Mouse (Mus musculus) lung, embryonic 15.5 days (tissue): ENCODE measurements at regions not wholly inside any gene's neighbourhood (a gene's known extent, or its start where the extent isn't known, plus 50 kb on each side); places are given as distances from the start of the nearest gene placed in this dataset.

Experiments
- ATAC-seq: fragments of 200-750 bp; cut with Nextera tagmentation; 2 replicates; pipeline ENCODE4 v1.8.0; 2017; ENCODE audit warnings: moderate number of reproducible peaks, borderline replicate concordance; ENCODE audit not compliant: low FRiP score, low TSS enrichment; ENCODE audit errors: extremely low read depth
- H3K27ac ChIP-seq: fragments of 300-500 bp; sonication (generic); 2 replicates; pipeline ENCODE4 v1.5.1; 2015; ENCODE audit warnings: moderate library complexity, mild to moderate bottlenecking, inconsistent platforms
- H3K27me3 ChIP-seq: fragments of 300-500 bp; sonication (generic); 2 replicates; pipeline ENCODE4 v1.6.1; 2015; ENCODE audit warnings: inconsistent platforms
- H3K36me3 ChIP-seq: fragments of 300-500 bp; sonication (generic); 2 replicates; pipeline ENCODE4 v1.6.1; 2015; ENCODE audit warnings: inconsistent platforms
- H3K4me1 ChIP-seq: fragments of 300-500 bp; sonication (generic); 2 replicates; pipeline ENCODE4 v1.6.1; 2015; ENCODE audit warnings: inconsistent platforms
- H3K4me2 ChIP-seq: fragments of 300-500 bp; sonication (generic); 2 replicates; pipeline ENCODE4 v1.6.1; 2015; ENCODE audit warnings: inconsistent platforms, mild to moderate bottlenecking, moderate library complexity
- H3K4me3 ChIP-seq: fragments of 300-500 bp; sonication (generic); 2 replicates; pipeline ENCODE4 v1.5.1; 2015; ENCODE audit warnings: mild to moderate bottlenecking, inconsistent platforms
- H3K9ac ChIP-seq: fragments of 300-500 bp; sonication (generic); 2 replicates; pipeline ENCODE4 v1.6.1; 2015; ENCODE audit warnings: inconsistent platforms
- H3K9me3 ChIP-seq: fragments of 300-500 bp; sonication (generic); 2 replicates; pipeline ENCODE4 v1.6.1; 2016; ENCODE audit warnings: inconsistent platforms
- WGBS: fragments of 180-500 bp; shearing (Covaris S2); methylation state at CpG from one replicate; pipeline ENCODE4 v1.1.7; 2015; 5-methylcytosine and 5-hydroxymethylcytosine counted together

DNA sequence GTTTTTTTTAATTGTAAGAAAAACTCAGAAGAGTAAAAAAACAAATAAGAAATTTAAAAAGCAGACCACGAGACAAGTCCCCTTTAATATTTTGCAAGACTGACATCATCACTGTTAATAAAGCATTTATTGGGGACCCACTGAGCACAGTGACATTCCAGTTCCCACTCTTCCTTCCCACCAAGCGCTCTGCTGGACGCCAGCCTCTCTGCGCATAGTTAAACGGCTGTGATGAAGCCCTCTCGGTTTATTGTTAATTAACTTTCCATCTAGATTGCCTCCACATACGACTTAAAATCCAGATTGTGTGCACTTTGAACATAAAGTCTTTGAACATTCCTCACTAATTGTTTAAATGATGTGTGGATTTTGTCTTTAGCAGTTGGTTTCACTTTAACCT lies 161.7 kb downstream of the Rpl36a-ps1 start:
- Histone ChIP-seq H3K4me2 (no peak overlapping the region), H3K36me3 (no peaks in the 10 kb centered on the region), H3K27ac (no peak overlapping the region), H3K9ac (no peak overlapping the region), H3K4me1 (no peaks in the 10 kb centered on the region), H3K27me3 (no peaks in the 10 kb centered on the region), H3K9me3 (no peaks in the 10 kb centered on the region), H3K4me3 (no peak overlapping the region)
- WGBS, result 77% methylated on average over 7 of the region's 7 CpGs
- no peak for ATAC-seq

DNA sequence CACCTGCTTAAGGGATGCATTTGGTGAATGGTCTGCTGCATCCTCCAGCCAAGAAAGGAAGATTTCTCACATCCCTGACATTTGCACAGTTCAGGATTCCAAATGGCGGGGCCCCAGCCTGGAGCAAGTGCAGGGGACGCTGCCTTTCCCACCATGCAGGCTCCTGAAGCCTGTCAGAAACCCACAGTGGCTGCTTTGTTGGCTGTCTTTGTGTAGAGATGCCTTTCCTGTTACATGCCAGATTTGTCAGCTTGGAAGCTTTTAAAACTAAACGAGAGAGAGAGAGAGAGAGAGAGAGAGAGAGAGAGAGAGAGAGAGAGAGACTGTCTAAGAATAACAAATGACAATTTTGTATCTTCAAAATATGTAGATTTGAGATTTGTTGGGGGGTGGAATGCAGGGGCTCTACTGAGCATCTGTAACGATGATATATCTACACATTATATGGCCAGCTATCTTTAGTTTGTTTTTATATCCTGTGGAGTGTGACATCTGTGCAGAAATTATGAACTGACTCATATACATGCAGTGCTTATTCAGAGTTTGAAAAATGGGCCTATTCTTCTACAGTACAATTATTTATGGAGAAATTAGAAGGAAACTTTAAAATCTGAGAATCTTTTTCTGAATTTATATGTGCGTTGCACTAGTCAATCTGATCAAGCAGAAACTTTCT lies 164.0 kb downstream of the Rpl36a-ps1 start:
- no peak overlapping the region for H3K4me2 ChIP-seq
- H3K36me3 ChIP-seq, result no peaks in the 10 kb centered on the region
- no peaks in the 10 kb centered on the region for H3K27me3 ChIP-seq
- H3K9me3 ChIP-seq, result no peaks in the 10 kb centered on the region
- 35% methylated on average over 5 of the region's 5 CpGs for WGBS
- H3K4me1 ChIP-seq, result no peaks in the 10 kb centered on the region
- no peak overlapping the region for H3K4me3 ChIP-seq
- no peak overlapping the region for H3K9ac ChIP-seq
- no peak overlapping the region for H3K27ac ChIP-seq
- ATAC-seq, result no peak

GRCm38 (mm10) chr14:98827490-98827889 lies 166.6 kb downstream of the Rpl36a-ps1 start:
- H3K4me1 ChIP-seq, result no peaks in the 10 kb centered on the region
- no peak overlapping the region for H3K4me2 ChIP-seq
- ATAC-seq, result no peak
- no peaks in the 10 kb centered on the region for H3K27me3 ChIP-seq
- 79% methylated on average over 2 of the region's 2 CpGs for WGBS
- H3K4me3 ChIP-seq, result no peak overlapping the region
- no peak overlapping the region for H3K9ac ChIP-seq
- no peak overlapping the region for H3K27ac ChIP-seq
- no peaks in the 10 kb centered on the region for H3K36me3 ChIP-seq
- H3K9me3 ChIP-seq, result no peaks in the 10 kb centered on the region

DNA sequence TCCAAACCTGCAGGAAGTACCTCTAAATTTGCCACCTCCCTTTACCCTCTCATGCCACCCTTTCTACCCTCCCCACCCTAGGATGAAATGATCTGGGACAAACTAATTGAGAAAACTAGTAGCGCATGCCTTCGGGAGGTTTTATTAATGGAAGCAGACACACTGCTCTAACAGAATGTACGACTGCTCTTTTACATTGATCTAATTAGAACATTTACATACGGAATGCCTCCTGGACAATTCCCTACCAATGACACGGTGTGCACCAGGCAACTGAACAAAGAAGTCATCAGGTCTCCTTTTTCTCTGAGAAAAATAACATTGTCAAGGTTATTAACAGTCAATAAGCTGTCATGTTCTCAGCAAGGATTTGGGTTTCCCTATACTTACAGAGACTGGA lies 180.5 kb downstream of the Rpl36a-ps1 start:
- no peak overlapping the region for H3K9ac ChIP-seq
- no peak for ATAC-seq
- no peak overlapping the region for H3K27ac ChIP-seq
- no peak overlapping the region for H3K4me3 ChIP-seq
- H3K9me3 ChIP-seq, result no peaks in the 10 kb centered on the region
- no peaks in the 10 kb centered on the region for H3K36me3 ChIP-seq
- 90% methylated on average over 5 of the region's 5 CpGs for WGBS
- no peaks in the 10 kb centered on the region for H3K4me1 ChIP-seq
- no peak overlapping the region for H3K4me2 ChIP-seq
- no peaks in the 10 kb centered on the region for H3K27me3 ChIP-seq

GRCm38 (mm10) chr14:98810259-98811042 lies 183.7 kb downstream of the Rpl36a-ps1 start:
- no peaks in the 10 kb centered on the region for H3K9me3 ChIP-seq

GRCm38 (mm10) chr14:98808117-98808516 lies 186.0 kb downstream of the Rpl36a-ps1 start:
- Histone ChIP-seq H3K4me3 (no peak overlapping the region), H3K4me1 (no peaks in the 10 kb centered on the region), H3K4me2 (no peak overlapping the region), H3K9ac (no peak overlapping the region), H3K27me3 (no peaks in the 10 kb centered on the region), H3K36me3 (no peaks in the 10 kb centered on the region), H3K27ac (no peak overlapping the region), H3K9me3 (no peaks in the 10 kb centered on the region)
- ATAC-seq, result peak; percentile 11; the same call in 1 of the 2 replicates
- 32% methylated on average over 1 of the region's 1 CpGs for WGBS

More at GRCm38 (mm10) chr14:98810259-98811042, 183.7 kb downstream of the Rpl36a-ps1 start:
- no peak overlapping the region for H3K27ac ChIP-seq
- WGBS, result 80% methylated on average over 3 of the region's 3 CpGs
- no peak for ATAC-seq
- no peak overlapping the region for H3K4me3 ChIP-seq
- H3K27me3 ChIP-seq, result no peaks in the 10 kb centered on the region
- H3K36me3 ChIP-seq, result no peaks in the 10 kb centered on the region
- no peaks in the 10 kb centered on the region for H3K4me1 ChIP-seq
- H3K4me2 ChIP-seq, result no peak overlapping the region
- H3K9ac ChIP-seq, result no peak overlapping the region

GRCm38 (mm10) chr14:98805066-98805465 lies 189.1 kb downstream of the Rpl36a-ps1 start:
- WGBS, result 78% methylated on average over 6 of the region's 6 CpGs
- H3K9me3 ChIP-seq, result no peaks in the 10 kb centered on the region
- H3K4me1 ChIP-seq, result no peaks in the 10 kb centered on the region
- no peak overlapping the region for H3K4me2 ChIP-seq
- ATAC-seq, result no peak
- H3K27me3 ChIP-seq, result no peaks in the 10 kb centered on the region
- H3K27ac ChIP-seq, result no peak overlapping the region
- H3K4me3 ChIP-seq, result no peak overlapping the region
- H3K9ac ChIP-seq, result no peak overlapping the region
- H3K36me3 ChIP-seq, result no peaks in the 10 kb centered on the region

GRCm38 (mm10) chr14:98801293-98801692 lies 192.8 kb downstream of the Rpl36a-ps1 start:
- no peak for ATAC-seq
- no peaks in the 10 kb centered on the region for H3K4me1 ChIP-seq
- no peak overlapping the region for H3K4me3 ChIP-seq
- no peaks in the 10 kb centered on the region for H3K27me3 ChIP-seq
- no peak overlapping the region for H3K4me2 ChIP-seq
- no peaks in the 10 kb centered on the region for H3K36me3 ChIP-seq
- WGBS, result 66% methylated on average over 2 of the region's 2 CpGs
- no peaks in the 10 kb centered on the region for H3K9me3 ChIP-seq
- no peak overlapping the region for H3K27ac ChIP-seq
- H3K9ac ChIP-seq, result no peak overlapping the region

GRCm38 (mm10) chr14:98791970-98792369 lies 202.1 kb downstream of the Rpl36a-ps1 start:
- ATAC-seq, result no peak
- Histone ChIP-seq H3K27me3 (no peaks in the 10 kb centered on the region), H3K27ac (no peak overlapping the region), H3K9me3 (no peaks in the 10 kb centered on the region), H3K4me3 (no peak overlapping the region), H3K9ac (no peak overlapping the region), H3K4me1 (no peaks in the 10 kb centered on the region), H3K4me2 (no peak overlapping the region), H3K36me3 (no peaks in the 10 kb centered on the region)
- 55% methylated on average over 4 of the region's 4 CpGs for WGBS

- no peak overlapping the region for H3K4me3 ChIP-seq
- 77% methylated on average over 6 of the region's 6 CpGs for WGBS
- H3K36me3 ChIP-seq, result no peaks in the 10 kb centered on the region
- no peak overlapping the region for H3K9ac ChIP-seq
- H3K4me2 ChIP-seq, result no peak overlapping the region
- no peaks in the 10 kb centered on the region for H3K4me1 ChIP-seq
- H3K27ac ChIP-seq, result no peak overlapping the region
- ATAC-seq, result no peak
- H3K27me3 ChIP-seq, result no peaks in the 10 kb centered on the region
- H3K9me3 ChIP-seq, result no peaks in the 10 kb centered on the region
Observed at GRCm38 (mm10) chr14:98791232-98791906, 202.7 kb downstream of the Rpl36a-ps1 start.

DNA sequence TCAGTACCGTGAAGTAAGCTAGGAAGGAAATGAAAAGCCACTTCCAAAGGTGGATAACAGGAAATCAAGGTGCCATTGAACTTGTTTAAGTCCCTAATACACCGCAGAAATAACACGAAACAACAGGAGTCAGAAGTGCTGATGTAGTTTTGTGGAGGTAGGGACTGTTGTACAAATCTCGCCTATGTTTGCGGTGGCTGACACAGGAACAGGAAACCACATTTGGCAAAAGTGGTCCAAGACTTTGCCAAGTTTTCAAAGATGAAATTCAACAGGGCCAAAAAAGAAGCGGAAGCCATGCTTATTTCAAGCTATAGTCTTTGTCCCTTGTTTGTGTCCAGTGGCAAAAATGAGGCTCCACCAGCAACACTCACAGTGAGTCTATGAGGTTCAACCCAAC lies 204.3 kb downstream of the Rpl36a-ps1 start:
- H3K9ac ChIP-seq, result no peak overlapping the region
- H3K9me3 ChIP-seq, result no peaks in the 10 kb centered on the region
- no peak overlapping the region for H3K4me3 ChIP-seq
- ATAC-seq, result no peak
- H3K4me2 ChIP-seq, result no peak overlapping the region
- H3K36me3 ChIP-seq, result no peaks in the 10 kb centered on the region
- no peak overlapping the region for H3K27ac ChIP-seq
- no peaks in the 10 kb centered on the region for H3K27me3 ChIP-seq
- H3K4me1 ChIP-seq, result no peaks in the 10 kb centered on the region
- 89% methylated on average over 6 of the region's 6 CpGs for WGBS

DNA sequence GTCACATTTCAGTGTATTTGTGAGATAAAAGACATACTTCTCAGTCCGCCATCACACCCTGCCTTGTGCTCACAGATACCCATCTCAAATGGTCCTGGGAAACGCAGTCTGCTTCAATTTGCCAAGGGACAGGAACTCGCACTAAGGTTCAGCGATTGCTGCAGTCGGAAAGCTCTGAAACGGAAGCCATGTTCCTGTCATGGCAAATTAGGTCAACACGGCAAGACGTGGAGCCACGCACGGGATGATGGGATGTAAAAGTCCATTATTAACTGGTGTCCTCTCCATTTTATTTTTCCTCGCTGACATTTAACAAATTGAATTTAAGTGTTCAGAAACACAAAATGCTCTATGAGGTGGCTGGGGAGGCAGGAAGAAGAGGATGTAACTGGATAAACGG lies 212.4 kb downstream of the Rpl36a-ps1 start:
- ATAC-seq, result no peak
- 92% methylated on average over 12 of the region's 12 CpGs for WGBS
- Histone ChIP-seq H3K4me1 (no peaks in the 10 kb centered on the region), H3K27ac (no peak overlapping the region), H3K4me3 (no peak overlapping the region), H3K9ac (no peak overlapping the region), H3K4me2 (no peak overlapping the region), H3K9me3 (no peaks in the 10 kb centered on the region), H3K27me3 (no peaks in the 10 kb centered on the region), H3K36me3 (no peaks in the 10 kb centered on the region)
